Mouse (Mus musculus) left cerebral cortex, adult 8-10 months (tissue): Measurements from ENCODE around the gene Pigr. TPM values are rescaled to one million over a fixed set of nuclear protein-coding genes. Genes with fewer than 3 reads are reported as not detected.

Source experiments
- DNase-seq, 2 experiments: peaks; one replicate each; pipeline ENCODE4 v3.0.0; 2022; ENCODE audit warnings: low spot score in 2 of 2
- total RNA-seq, 4 experiments: library from RNA; stranded (reverse); gene quantifications; 2 replicates each; pipeline ENCODE4 v1.2.4; 2022

The Pigr gene
- total RNA-seq, 4 experiments from 2014 or later: 0.09 TPM; not detected in 3

- DNase-seq: no peak
Measured at GRCm38 (mm10) chr1:130877889-130878614, 51.6 kb downstream of the Pigr start.

- no peak for DNase-seq
Measured at GRCm38 (mm10) chr1:130879927-130880326, 53.4 kb downstream of the Pigr start.

- no peak for DNase-seq
Measured at GRCm38 (mm10) chr1:130883146-130883545, 56.7 kb downstream of the Pigr start.

GRCm38 (mm10) chr1:130887354-130887753 lies 60.9 kb downstream of the Pigr start, which contains the start of gene Il24:
Il24 (minus strand) TSS chr1:130887454.
- no peak for DNase-seq

GRCm38 (mm10) chr1:130892446-130892845 lies 66.0 kb downstream of the Pigr start:
- DNase-seq: no peak

GRCm38 (mm10) chr1:130893329-130894040 lies 67.0 kb downstream of the Pigr start:
- no peak for DNase-seq

GRCm38 (mm10) chr1:130894468-130894867 lies 68.0 kb downstream of the Pigr start:
- DNase-seq: no peak

Other genes with a start within 250 kb of the Pigr start
- gene Zp3r, start 197.1 kb upstream of the Pigr start, total RNA-seq: under 1 TPM in 2 of 4 experiments, not detected in 2; 0.24 to 0.25 TPM
- not detected for gene C4bp, start 165.1 kb upstream of the Pigr start, total RNA-seq
- under 1 TPM in 1 of 4 experiments, not detected in 3; 0.22 TPM for gene Gm29427, start 110.9 kb upstream of the Pigr start, total RNA-seq
- 10 to 100 TPM; 14.2 to 16.7 (median 16.2) TPM for gene Yod1, start 109.4 kb upstream of the Pigr start, total RNA-seq
- 10 to 100 TPM; 44.4 to 48.1 (median 46.4) TPM for gene Pfkfb2, start 97.4 kb upstream of the Pigr start, total RNA-seq
- gene AA986860, start 94.7 kb upstream of the Pigr start, total RNA-seq: 1 to 10 TPM; 1.9 to 2.5 (median 2.1) TPM
- gene Fcamr, start 25.8 kb upstream of the Pigr start, total RNA-seq: not detected
- under 1 TPM in 1 of 4 experiments, not detected in 3; 0.88 TPM for gene Fcmr, start 39.0 kb downstream of the Pigr start, total RNA-seq
- not detected for gene Il24, start 60.8 kb downstream of the Pigr start, total RNA-seq
- gene Il20, start 84.8 kb downstream of the Pigr start, total RNA-seq: not detected
- gene Il19, start 113.4 kb downstream of the Pigr start, total RNA-seq: not detected
- gene Il10, start 193.2 kb downstream of the Pigr start, total RNA-seq: not detected